Mouse (Mus musculus) thymus, adult 18-20 months (tissue): ENCODE data around the gene Zfp628.
A peak's percentile ranks its signal among the peaks of the same experiment; 100 is the strongest.
"Not testable (repeated sequence)": the region's sequence is repeated elsewhere in the genome, so short reads cannot be mapped to it uniquely, and the experiment has no call there.

ENCODE experiments used
- DNase-seq, 2 experiments: peaks; one replicate each; pipeline ENCODE4 v3.0.0; 2022; ENCODE audit warnings: mixed read lengths in 2 of 2

Gene Zfp628

DNA sequence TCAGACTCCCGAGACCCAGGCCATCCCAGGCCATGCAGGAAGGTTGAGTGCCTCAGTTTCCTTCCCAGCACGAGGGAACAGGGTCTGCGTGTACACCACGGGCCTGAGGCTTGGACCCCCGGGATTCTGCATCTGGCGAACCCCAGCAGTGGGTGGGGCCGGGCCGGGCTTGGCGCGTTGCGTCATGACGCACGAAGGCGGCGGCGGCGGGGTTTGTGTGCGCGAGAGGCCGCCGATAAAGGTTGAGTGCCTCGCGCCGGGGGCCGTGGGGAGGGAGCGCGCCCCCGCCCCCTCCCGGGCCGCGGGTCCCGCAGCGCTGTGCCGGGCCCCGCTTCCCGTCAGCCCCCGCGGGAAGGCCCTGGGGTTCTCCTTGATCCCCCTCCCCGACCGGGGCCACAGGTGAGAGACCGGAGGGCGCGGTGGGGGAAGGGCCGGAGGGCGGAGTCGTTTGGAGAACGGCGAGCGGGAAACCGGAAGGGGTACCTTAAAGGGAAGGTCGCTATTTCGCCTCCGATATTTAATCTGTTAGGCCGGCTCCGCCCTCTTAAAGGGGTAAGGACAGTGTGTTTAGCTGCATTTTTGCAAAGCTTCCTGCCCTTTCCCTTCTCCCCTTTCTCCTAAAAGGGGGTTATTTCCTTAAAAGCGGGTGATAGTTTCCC lies at the start of gene Zfp628:
Zfp628 (plus strand) TSS at position 211 of the 659 bp plus-strand sequence.
- peak; percentile 87 to 88 for DNase-seq

DNA sequence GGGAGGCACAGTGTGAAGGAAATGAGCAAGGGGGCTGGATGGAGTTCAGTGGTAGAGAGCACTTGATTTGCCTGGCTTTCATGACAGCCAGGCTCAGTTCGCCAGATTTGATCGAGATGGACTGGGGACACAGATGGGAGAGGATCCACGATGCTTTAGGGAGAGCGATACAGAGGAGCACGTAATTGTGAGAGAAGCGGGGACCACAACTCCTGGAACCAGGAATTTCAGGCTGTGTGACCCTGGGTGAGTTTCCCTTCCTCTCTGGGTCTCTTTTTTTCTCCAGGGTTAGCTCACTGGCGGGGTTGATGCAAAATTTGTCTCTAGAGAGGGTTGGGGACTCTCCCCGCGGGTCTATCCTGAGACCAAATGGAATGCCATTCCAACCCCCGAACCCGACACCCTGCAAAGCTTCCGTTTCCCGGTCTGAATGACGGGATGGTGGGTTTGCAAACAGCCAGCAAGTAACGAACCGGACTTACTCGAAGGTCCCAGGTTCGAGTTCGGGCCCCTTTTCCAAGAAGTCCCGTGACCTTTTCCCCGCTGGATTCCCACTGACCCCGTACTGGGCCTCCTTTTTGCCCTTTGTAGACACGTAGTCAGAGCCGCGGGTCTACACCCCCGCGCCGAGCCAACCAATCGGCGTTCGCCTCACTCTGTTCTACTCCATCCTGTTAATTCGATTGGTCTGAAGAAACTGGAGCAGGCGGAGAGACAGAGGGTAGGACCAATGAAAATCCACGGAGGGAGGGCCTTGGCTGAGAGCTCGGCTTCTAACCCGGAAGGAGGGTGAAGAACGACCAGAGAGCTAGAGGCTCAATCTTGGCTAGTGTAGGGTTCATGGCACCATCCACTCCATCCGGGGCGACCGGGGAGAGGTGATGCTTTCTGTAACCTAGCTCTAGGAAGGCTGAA lies 49.2 kb upstream of the Zfp628 start:
- peak; percentile 91 to 96 for DNase-seq

DNA sequence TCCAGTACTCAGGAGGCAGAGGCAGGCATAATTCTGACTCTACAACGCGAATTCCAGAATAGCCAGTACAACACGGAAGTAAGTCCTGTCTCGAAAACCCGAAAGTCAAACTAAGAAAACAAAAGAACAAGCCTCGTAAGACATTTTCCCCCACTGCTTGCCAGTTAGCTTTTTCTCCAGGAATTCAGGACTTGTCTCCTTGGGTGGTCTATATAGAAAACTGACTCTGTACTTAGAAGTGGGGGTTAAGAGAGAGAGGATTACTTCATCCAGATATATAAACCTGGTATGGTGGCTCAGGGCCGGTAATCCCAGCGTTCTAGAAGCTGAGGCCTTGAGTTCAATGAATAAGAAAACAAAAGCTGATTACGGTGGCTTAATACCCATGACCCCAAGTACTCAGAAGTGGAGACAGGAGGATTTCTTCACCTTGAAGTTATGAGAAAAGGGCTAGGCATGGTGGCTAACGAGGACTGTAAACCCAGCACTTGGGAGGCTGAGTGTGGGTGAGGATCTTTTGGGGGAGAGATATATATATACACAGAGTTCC lies 48.3 kb upstream of the Zfp628 start:
- DNase-seq = no peak

DNA sequence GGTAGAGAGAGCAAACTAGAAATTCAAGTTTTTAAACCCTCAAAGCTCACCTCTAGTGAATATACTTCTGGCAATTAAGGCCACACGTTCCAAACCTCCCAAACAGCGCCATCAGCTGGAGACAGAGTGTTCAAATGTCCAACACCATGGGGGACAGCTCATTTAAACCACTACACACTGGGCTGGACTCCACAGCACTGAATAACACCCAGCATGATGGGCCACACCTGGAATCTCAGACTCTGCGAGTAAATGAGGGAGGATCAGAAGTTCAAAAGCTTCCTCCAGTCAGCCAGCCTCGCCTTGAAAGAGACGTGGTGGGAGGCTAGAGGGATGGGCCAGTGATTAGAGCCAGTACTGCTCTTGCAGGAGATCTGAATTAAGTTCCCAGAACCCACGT lies 44.9 kb upstream of the Zfp628 start, which contains the start of gene Isoc2b:
Isoc2b (minus strand) TSS at position 126 of the 400 bp plus-strand sequence.
- no peak for DNase-seq

DNA sequence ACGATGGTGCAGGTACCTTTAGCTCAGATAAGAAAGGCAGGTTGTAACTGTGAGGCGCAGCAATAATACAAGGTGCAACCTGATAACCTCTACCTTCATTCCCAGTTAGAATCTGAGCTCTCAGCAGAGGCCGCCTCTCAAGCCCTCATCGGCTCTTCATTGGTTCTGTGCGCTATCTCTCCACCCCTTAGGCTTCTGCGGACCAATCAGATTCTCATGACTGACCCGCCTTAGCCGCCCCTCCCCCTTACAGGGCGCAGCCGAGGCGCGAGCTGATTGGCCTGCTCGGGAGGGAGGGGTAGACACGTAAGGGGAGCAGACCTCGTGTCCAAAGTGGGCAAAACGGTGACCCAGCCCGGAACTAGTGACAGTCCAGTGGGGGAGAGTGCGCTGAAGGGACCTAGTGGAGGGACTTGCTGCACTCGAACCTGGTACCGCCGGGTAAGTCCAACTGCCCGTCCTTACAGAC lies 38.2 kb upstream of the Zfp628 start, which contains the start of gene Isoc2a:
Isoc2a (plus strand) TSS at position 401 of the 469 bp plus-strand sequence.
- peak; percentile 81 to 87 for DNase-seq

DNA sequence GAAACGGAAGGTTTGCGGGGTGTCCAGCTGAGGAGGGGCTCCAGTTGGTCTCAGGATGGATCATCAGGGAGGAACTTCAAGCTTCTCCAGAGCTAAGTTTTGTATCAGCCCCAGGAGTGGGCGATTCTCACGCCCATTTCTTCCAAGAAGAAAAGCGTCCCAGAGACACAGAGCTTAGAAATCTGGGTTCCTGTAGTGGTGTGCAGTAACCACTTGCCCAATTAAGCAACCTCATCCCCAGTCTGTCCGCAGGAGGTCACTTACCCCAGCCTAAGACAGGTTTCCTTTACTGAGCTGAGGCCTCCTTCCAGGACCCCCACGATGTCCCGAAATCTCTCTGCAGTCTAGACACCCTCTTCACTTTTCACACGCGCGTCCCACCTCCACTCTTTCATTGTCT lies 37.8 kb upstream of the Zfp628 start:
- DNase-seq = no peak

DNA sequence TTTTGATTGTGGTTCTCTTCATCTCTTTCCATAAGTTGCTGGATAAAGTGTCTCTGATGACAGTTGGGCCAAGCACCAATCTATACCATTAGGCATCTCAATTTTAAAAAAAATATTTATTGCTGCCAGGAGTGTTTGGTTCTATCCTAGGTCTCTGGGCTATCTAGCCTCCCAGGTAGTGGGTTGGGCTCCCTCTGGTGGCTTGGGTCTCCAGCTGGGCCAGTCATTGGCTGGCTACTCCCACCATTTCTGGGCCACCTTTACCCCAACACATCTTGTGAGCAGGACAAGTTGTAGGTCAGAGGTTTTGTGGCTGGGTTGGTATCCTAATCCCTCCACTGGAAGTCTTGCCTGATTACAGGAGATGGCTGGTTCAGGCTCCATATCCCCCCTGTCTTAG lies 36.8 kb upstream of the Zfp628 start:
- DNase-seq = no peak

DNA sequence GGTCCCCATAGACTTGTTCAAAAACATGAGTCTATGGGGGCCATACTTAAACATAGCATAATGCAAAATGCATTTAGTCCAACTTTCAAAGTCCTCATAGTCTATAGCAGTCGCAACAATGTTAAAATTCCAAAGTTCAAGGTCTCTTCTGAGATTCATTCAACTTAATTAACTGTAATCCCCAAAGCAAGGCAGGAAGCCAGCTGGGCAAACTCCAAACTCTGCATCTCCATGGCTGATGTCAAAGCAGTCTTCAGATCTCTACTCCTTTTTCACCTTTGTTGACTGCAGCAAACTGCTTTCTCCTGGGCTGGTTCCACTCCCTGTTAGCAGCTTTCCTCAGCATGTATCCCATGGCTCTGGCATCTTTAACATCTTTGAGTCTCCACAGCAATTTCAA lies 36.0 kb upstream of the Zfp628 start:
- DNase-seq = not testable (repeated sequence)

DNA sequence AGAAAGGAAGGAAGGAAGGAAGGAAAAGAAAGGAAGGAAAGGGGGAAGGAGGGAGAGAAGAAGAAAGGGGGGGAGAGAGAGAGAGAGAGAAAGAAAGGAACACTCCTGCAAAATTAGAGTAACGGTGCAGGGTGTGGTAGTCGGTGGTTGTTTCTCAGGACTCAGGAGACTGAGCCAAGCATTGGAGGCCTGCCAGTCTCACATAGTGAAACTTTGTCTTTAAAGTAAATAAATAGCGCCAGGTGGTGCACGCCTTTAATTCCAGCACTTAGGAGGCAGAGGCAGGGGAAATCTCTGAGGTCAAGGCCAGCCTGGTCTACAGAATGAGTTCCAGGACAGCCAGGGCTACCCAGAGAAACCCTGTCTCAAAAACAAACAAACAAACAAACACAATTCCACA lies 28.3 kb upstream of the Zfp628 start:
- DNase-seq = no peak

DNA sequence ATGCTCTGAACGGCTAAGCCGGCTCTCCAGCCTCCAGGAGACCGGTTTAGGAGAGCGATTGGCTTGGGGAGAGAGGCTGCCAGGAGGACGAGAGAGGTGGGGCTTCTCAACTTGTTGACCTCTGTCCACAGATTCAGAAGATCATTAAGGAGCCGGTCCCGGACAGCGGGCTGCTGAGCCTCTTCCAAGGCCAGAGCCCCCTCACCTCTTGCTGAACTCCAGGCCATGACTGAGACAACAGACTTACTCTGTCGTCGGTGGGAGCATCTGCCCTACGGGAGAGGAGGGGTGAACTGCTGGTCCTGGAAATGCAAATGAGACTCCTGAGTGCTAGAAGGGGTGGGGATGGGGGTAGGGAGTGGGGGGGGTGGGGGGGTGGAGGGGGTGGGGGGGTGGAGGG lies 19.8 kb upstream of the Zfp628 start:
- no peak for DNase-seq

DNA sequence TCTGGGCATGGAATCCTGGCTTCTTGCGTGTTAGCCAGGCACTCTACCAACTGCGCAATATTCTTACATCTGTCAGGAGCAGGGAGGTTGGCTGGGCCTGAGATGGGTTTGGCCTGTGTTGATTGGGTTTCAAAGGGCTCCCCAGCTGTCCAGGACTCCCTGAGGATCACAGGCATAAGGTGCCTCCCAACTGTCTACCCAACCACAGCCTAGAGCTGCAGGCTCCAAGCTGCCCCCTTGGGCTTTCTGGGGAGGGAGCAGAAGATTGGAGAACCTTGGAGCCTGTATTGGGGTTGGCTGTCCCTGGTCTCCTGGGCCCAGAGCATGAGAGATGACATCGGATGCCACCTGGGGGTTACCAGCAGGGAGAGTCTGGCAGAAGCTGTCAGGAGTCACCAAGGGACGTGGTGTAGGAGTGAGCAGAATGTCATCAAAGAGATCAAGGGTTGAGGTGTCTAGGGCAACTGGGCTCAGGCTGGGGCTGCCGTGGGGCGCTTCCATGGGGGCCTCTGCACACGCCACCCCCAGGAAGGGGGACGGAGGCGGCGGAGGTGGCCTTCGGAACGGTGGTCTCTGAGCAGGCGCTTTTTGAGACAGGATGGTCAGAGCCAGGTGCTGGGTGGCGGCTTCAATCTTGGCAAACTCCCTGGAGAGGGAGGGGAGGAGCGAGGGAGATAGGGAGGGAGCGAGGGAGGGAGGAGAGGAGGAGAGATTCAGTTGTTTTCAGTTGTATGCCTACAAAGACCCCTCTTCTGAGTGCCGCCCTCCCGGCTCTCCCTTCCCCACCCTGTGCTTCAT lies 16.0 kb upstream of the Zfp628 start:
- DNase-seq = no peak

DNA sequence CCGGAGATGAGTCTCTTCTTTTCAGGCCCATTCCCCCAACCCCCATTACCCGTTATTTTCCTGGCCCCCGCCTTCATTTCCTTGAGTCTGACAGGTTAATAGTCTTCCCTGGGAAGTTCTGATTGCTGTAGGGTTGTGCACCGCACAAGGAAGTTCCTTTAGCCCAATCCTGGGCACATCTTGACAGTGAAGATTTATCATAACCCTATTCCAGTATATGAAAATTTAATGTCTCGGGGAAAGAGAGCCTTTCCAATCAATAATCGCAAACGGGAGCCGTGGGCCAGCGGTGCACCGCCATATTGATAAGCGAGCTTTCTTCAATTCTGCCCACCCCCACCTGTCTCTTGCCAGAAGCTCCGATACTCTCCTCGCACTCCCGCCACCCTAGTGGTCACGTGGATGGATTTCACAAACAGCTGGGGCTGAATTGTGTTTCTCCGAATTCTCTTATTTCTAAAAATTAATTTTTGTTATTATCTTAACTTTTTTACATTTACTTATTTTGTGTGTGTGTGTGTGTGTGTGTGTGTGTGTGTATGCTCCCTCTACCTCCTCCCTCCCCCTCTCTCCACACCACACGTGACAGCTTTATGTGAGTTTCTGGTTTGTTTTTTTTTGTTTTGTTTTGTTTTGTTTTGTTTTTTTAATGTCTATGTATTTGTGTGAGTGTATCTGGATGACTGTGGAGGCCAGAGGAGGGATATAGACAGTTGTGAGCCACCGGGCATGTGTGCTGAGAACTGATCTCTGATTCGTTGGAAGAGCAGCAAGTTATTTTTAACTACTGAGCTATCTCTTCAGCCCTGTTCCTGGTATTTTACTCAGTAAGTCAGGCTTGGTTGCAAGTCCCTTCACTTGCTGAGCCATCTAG lies 15.1 kb upstream of the Zfp628 start:
- no peak for DNase-seq

DNA sequence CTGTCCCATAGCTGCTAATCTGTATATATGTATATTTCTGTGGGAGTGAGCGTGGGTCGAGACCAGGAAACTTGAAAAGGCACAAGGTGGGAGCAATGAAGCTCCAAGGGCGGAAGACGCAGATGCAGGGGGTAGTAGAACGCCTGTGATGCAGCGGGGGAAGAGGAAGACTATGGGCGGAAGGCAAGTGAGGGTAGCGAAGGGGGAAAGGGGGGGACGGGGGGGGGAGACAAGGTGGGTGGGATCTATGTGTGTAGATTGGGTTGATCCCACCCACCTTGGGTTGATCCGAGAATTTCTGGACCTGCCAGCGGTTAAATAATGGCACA lies 14.5 kb upstream of the Zfp628 start:
- no peak for DNase-seq

DNA sequence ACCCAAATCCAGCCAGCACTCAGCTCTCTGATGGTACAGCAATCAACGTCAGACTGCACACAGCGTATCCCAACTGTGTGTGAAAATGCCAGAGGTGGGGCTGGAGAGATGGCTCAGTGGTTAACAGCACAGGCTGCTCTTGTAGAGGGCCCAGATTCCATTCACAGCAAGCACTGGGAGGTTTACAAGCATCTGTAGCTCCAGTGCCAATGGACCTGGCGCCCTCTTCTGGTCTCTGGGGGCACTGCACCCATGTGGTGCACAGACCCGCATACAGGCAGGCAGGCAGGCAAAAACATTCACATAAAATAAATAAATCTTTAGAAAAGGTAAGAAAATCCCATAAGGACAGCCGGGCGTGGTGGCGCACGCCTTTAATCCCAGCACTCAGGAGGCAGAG lies 13.8 kb upstream of the Zfp628 start:
- no peak for DNase-seq

DNA sequence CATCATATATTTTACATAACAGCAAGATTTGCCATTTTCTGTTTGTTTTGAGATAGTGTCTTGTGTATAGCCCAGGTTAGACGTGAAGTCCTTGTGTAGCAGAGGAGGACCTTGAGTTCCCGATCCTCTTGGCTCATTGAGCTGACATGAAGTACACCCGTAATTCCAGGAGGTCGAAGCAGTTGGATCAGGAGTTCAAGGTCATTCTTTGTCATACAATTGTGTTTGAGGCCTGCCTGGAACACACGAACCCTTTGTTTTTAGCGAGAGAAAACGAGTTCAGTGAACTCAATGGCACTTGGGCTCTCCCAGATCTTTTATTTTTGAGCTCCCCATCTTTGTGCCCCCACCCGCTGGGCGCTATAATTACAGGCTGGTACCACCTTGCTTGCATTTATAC lies 12.6 kb upstream of the Zfp628 start:
- DNase-seq = no peak

DNA sequence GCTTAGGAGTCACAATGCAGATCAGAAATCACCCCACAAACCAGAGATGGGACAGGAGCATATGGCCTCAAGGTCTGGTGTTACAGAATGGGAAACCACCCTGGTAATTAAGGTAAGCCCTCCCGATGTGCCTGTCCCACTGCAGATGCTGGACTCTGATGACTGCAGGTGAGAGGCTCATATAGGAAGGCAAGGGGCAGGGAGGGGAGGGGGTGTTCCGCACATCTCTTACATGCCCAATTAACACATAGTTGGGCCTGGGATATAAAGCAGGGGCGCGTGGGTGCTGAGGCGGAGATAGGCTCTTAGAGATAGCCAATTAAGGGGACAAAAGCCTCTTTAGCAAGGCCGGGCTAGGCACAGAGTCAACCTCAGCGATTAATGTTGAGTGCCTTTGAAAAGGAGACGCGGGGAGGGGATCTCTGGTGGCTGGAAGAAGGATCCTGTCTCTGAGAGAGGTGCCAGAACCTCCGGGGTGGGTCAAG lies 8.5 kb upstream of the Zfp628 start, which contains the start of gene Gm36210:
Gm36210 (minus strand) TSS at position 51 of the 485 bp plus-strand sequence.
- DNase-seq = no peak

DNA sequence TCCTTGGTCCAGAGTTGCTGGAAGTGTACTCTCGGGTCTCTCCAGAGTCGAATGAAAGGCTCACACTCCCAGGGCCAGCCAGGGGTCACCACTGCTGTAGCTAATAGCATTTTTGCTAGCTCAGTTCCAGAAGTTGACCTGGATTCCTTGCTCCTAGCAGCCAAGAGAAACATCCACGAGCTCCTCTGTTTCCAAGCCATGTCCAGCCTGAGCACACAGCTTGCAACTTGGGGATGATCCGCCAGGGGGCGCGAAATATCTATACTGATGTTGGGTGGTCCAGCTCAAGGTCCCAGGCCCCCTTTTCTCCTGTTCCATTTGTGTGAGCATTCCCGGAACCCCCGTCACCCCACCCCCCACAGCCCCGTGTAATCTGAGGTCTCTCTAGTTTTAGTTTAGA lies 3.5 kb upstream of the Zfp628 start:
- DNase-seq = no peak

DNA sequence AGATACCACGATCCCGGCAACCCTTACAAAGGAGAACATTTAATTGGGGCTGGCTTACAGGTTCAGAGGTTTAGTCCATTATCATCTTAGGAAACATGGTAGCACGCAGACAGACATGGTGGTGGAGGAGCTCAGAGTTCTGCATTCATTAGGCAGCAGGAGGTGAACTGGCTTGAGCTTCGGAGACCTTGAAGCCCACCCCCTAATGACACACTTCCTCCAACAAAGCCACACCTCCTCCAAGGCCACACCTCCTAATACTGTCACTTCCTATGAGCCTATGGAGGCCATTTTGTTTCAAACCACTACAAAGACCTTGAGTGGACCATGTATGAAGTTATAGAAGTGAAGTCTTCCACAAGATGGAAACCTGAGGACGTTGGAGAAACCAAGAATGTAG lies 2.8 kb upstream of the Zfp628 start:
- DNase-seq = no peak

DNA sequence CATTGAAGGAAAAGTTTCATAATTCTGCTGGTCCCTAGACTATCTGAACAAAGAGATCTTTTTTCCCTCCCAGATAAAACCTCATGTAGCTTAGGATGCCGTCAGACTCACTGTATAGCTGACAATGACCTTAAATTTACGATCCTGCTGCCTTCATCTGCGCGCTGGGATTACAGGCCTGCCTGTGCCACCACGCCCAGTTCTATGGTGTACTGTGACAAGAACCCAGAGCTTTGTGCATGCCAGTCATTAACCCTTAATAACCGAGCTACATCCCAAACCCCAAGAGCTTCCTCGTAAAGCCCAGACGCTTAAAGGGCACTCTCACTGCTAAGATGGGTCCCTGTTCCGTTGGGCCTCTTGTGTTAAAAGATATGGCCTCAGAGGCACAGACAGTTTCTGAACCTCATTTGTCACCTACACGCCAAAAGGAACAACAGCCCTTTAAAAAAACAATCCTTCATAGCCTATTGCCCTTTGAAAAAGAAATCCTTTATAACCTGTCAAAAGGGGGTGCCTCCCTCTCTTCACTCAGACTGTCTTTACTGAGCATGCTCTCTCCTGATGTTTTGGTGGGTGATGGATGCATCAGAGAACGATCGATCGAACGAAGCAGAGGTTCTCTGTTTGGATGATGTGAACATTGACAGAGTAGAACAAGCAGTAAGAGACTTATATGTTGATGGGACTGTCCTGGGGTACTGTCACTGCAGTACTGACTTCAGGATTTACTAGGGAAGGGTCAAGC lies 826 bp downstream of the Zfp628 start:
- DNase-seq = no peak

DNA sequence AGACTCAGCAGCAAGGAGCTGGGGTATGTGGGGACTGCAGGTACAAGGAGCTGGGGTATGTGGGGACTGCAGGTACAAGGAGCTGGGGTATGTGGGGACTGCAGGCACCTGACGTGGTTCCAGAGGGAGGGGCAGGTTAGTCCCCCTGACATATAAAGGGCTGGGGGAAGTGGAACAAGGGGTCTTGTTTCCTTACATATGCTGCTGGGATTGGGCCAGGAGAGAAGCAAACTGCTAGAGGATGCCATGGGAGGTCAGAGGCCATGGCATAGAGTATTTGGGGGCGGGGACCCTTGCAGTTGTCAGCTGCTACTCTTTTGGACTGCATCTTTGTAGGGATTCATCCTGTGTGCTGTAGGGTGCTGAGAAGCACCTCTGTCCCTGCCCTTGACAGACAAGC lies 2.5 kb downstream of the Zfp628 start:
- DNase-seq = no peak

DNA sequence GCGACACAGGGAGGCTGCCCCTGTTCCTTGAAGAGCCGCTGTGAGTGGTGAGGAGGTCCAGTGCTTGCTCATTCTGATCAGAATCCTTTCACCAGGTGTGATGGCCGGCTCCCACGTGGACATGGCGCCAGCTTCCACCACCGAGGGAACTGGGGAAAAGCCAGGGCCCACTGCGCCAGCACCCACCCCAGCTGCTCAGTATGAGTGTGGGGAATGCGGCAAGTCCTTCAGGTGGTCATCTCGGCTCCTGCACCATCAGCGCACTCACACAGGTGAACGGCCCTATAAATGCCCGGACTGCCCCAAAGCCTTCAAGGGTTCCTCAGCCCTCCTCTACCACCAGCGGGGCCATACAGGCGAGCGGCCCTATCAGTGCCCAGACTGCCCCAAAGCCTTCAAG lies 3.7 kb downstream of the Zfp628 start:
- no peak for DNase-seq
